Mouse (Mus musculus): ENCODE data around the gene Gm16440.
"Not testable (repeated sequence)": the region's sequence is repeated elsewhere in the genome, so short reads cannot be mapped to it uniquely, and the experiment has no call there.

Gm16440 gene

DNA sequence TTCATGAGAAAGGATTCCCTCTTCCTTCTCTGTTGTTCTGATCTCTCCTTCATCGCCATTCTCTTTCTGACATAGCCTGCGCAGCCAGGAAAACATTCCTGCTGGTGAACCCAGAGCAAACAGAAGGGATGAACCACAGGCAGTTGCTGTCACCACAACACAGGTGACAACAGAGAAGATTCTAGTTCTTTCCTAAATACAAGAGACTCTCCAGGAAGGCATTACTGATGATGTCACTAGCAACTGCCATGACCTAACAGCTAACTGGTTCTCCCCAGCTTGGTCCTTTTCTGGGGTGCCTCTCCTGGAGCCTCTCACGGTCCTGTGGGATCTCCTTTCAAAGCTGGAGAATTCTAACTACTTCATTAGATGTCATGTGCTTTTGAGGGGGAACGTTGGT, at the start of gene Gm16440:
Gene Gm16440 (minus strand): TSS at position 101 of the 400 bp plus-strand sequence.
- not testable (repeated sequence) for DNase-seq

GRCm38 (mm10) chr14:6426766-6427165, 36.6 kb upstream of the Gm16440 start:
- peak; percentile 57 for DNase-seq

GRCm38 (mm10) chr14:6426353-6426752, 36.2 kb upstream of the Gm16440 start:
- DNase-seq, result peak; percentile 14

DNA sequence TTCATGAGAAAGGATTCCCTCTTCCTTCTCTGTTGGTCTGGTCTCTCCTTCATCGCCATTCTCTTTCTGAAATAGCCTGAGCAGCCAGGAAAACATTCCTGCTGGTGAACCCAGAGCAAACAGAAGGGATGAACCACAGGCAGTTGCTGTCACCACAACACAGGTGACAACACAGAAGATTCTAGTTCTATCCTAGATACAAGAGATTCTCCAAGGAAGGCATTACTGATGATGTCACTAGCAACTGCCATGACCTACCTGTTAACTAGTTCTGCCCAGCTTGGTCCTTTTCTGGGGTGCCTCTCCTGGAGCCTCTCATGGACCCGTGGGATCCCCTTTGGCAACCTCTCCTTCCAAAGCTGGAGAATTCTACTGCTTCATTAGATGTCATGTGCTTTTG, 22.3 kb upstream of the Gm16440 start, which contains the start of gene Gm3591:
Gene Gm3591 (minus strand): TSS at position 101 of the 400 bp plus-strand sequence.
- not testable (repeated sequence) for DNase-seq

GRCm38 (mm10) chr14:6343578-6343977, 46.5 kb downstream of the Gm16440 start, which contains the start of gene Gm3618:
Gm3618 (minus strand) TSS chr14:6343678.
- DNase-seq, result not testable (repeated sequence)
